Mouse (Mus musculus): ENCODE results near the gene Prkacb. TPM values are rescaled to one million over a fixed set of nuclear protein-coding genes. Genes with fewer than 3 reads are reported as not detected.

Gene Prkacb
- polyA plus RNA-seq, 1 experiment, result 15.1 TPM

- Histone ChIP-seq H3K4me3 (ENCODE audit: insufficient read depth, poor library complexity, severe bottlenecking) (no peak overlapping the region), H3K27me3 (ENCODE audit: control insufficient read depth, insufficient read depth, insufficient read length) (no peaks in the 10 kb centered on the region), H3K36me3 (ENCODE audit: control insufficient read depth, insufficient read depth) (no peaks in the 10 kb centered on the region), H3K79me3 (ENCODE audit: low read depth) (peaks cover 3% of the 10 kb centered on the region), H3K79me2 (ENCODE audit: control insufficient read depth, insufficient read depth) (peaks cover 4% of the 10 kb centered on the region), H3ac (ENCODE audit: control insufficient read depth, insufficient read length, low read depth) (no peak overlapping the region)
- TF ChIP-seq MYOG (IDR thresholded peaks at IDR 0.05; ENCODE audit: control insufficient read depth, extremely low read depth, insufficient read length), result no peak
- TF ChIP-seq CEBPB (IDR thresholded peaks at IDR 0.05; ENCODE audit: low read depth), result no peak
- TF ChIP-seq USF1 (IDR thresholded peaks at IDR 0.05; ENCODE audit: low read depth), result no peak
- TF ChIP-seq CTCF (IDR thresholded peaks at IDR 0.05; ENCODE audit: control insufficient read depth, insufficient read depth, insufficient read length), result no peak
- no peak for TF ChIP-seq MAX (IDR thresholded peaks at IDR 0.05)
- no peak for TF ChIP-seq MYOD1 (IDR thresholded peaks at IDR 0.05; ENCODE audit: control insufficient read depth, insufficient read length, low read depth)
- no peak for TF ChIP-seq FOSL1 (IDR thresholded peaks at IDR 0.05; ENCODE audit: insufficient read depth, low read length, poor library complexity, severe bottlenecking)
Observed at GRCm38 (mm10) chr3:146849360-146849759, 36.6 kb upstream of the Prkacb start.

GRCm38 (mm10) chr3:146848112-146848511 is 35.3 kb upstream of the Prkacb start:
- Histone ChIP-seq H3K36me3 (ENCODE audit: control insufficient read depth, insufficient read depth) (no peaks in the 10 kb centered on the region), H3K79me2 (ENCODE audit: control insufficient read depth, insufficient read depth) (peaks cover 4% of the 10 kb centered on the region)

GRCm38 (mm10) chr3:146846237-146846636 is 33.4 kb upstream of the Prkacb start:
- Histone ChIP-seq H3ac (ENCODE audit: control insufficient read depth, insufficient read length, low read depth) (no peak overlapping the region), H3K36me3 (ENCODE audit: control insufficient read depth, insufficient read depth) (no peaks in the 10 kb centered on the region), H3K27me3 (ENCODE audit: control insufficient read depth, insufficient read depth, insufficient read length) (no peaks in the 10 kb centered on the region), H3K79me2 (ENCODE audit: control insufficient read depth, insufficient read depth) (no peaks in the 10 kb centered on the region), H3K4me3 (ENCODE audit: insufficient read depth, poor library complexity, severe bottlenecking) (no peak overlapping the region), H3K79me3 (ENCODE audit: low read depth) (no peaks in the 10 kb centered on the region)
- TF ChIP-seq MAX (IDR thresholded peaks at IDR 0.05) (no peak), FOSL1 (IDR thresholded peaks at IDR 0.05; ENCODE audit: insufficient read depth, low read length, poor library complexity, severe bottlenecking) (no peak), CEBPB (IDR thresholded peaks at IDR 0.05; ENCODE audit: low read depth) (no peak)

More at GRCm38 (mm10) chr3:146848112-146848511, 35.3 kb upstream of the Prkacb start:
- H3K4me3 ChIP-seq (ENCODE audit: insufficient read depth, poor library complexity, severe bottlenecking), result no peak overlapping the region
- no peak overlapping the region for H3ac ChIP-seq (ENCODE audit: control insufficient read depth, insufficient read length, low read depth)
- TF ChIP-seq MYOD1 (IDR thresholded peaks at IDR 0.05; ENCODE audit: control insufficient read depth, insufficient read length, low read depth) (no peak), FOSL1 (IDR thresholded peaks at IDR 0.05; ENCODE audit: insufficient read depth, low read length, poor library complexity, severe bottlenecking) (no peak), MYOG (IDR thresholded peaks at IDR 0.05; ENCODE audit: control insufficient read depth, extremely low read depth, insufficient read length) (no peak), CTCF (IDR thresholded peaks at IDR 0.05; ENCODE audit: control insufficient read depth, insufficient read depth, insufficient read length) (no peak), USF1 (IDR thresholded peaks at IDR 0.05; ENCODE audit: low read depth) (no peak), MAX (IDR thresholded peaks at IDR 0.05) (no peak), CEBPB (IDR thresholded peaks at IDR 0.05; ENCODE audit: low read depth) (no peak)
- no peaks in the 10 kb centered on the region for H3K79me3 ChIP-seq (ENCODE audit: low read depth)
- no peaks in the 10 kb centered on the region for H3K27me3 ChIP-seq (ENCODE audit: control insufficient read depth, insufficient read depth, insufficient read length)

DNA sequence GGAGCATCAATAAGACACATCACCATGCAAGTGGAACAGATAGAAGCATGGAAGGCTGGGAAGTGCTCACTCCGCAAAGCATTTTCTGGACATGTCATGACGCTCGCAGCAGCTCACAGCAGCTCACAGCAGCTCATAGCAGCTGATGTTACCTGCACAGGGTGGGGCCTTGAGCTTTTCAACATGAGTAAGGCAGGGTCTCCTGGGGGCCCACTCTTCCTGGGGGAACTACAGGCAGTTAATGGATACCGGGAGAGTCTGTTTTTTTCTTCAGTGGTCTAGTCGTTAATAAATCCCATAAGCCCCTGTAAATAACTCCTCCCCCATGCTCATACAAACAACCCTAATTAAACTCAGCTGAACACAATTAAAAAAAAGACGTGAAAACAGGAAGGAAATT is 30.7 kb upstream of the Prkacb start:
- no peak for TF ChIP-seq MYOG (IDR thresholded peaks at IDR 0.05; ENCODE audit: control insufficient read depth, extremely low read depth, insufficient read length)
- TF ChIP-seq CTCF (IDR thresholded peaks at IDR 0.05; ENCODE audit: control insufficient read depth, insufficient read depth, insufficient read length), result no peak
- TF ChIP-seq FOSL1 (IDR thresholded peaks at IDR 0.05; ENCODE audit: insufficient read depth, low read length, poor library complexity, severe bottlenecking), result no peak
- TF ChIP-seq CEBPB (IDR thresholded peaks at IDR 0.05; ENCODE audit: low read depth), result no peak
- TF ChIP-seq USF1 (IDR thresholded peaks at IDR 0.05; ENCODE audit: low read depth), result no peak
- TF ChIP-seq MYOD1 (IDR thresholded peaks at IDR 0.05; ENCODE audit: control insufficient read depth, insufficient read length, low read depth), result no peak
- no peak for TF ChIP-seq MAX (IDR thresholded peaks at IDR 0.05)
- no peak overlapping the region for H3K4me3 ChIP-seq (ENCODE audit: insufficient read depth, poor library complexity, severe bottlenecking)
- no peaks in the 10 kb centered on the region for H3K79me3 ChIP-seq (ENCODE audit: low read depth)
- no peaks in the 10 kb centered on the region for H3K79me2 ChIP-seq (ENCODE audit: control insufficient read depth, insufficient read depth)
- no peak overlapping the region for H3ac ChIP-seq (ENCODE audit: control insufficient read depth, insufficient read length, low read depth)
- H3K27me3 ChIP-seq (ENCODE audit: control insufficient read depth, insufficient read depth, insufficient read length), result no peaks in the 10 kb centered on the region
- no peaks in the 10 kb centered on the region for H3K36me3 ChIP-seq (ENCODE audit: control insufficient read depth, insufficient read depth)

- H3ac ChIP-seq (ENCODE audit: control insufficient read depth, insufficient read length, low read depth), result no peak overlapping the region
- H3K27me3 ChIP-seq (ENCODE audit: control insufficient read depth, insufficient read depth, insufficient read length), result no peaks in the 10 kb centered on the region
- TF ChIP-seq CTCF (IDR thresholded peaks at IDR 0.05; ENCODE audit: control insufficient read depth, insufficient read depth, insufficient read length) (no peak), MAX (IDR thresholded peaks at IDR 0.05) (no peak), FOSL1 (IDR thresholded peaks at IDR 0.05; ENCODE audit: insufficient read depth, low read length, poor library complexity, severe bottlenecking) (no peak), USF1 (IDR thresholded peaks at IDR 0.05; ENCODE audit: low read depth) (no peak), CEBPB (IDR thresholded peaks at IDR 0.05; ENCODE audit: low read depth) (no peak), MYOD1 (IDR thresholded peaks at IDR 0.05; ENCODE audit: control insufficient read depth, insufficient read length, low read depth) (no peak), MYOG (IDR thresholded peaks at IDR 0.05; ENCODE audit: control insufficient read depth, extremely low read depth, insufficient read length) (no peak)
- H3K79me2 ChIP-seq (ENCODE audit: control insufficient read depth, insufficient read depth), result no peaks in the 10 kb centered on the region
- no peaks in the 10 kb centered on the region for H3K36me3 ChIP-seq (ENCODE audit: control insufficient read depth, insufficient read depth)
- no peak overlapping the region for H3K4me3 ChIP-seq (ENCODE audit: insufficient read depth, poor library complexity, severe bottlenecking)
- no peaks in the 10 kb centered on the region for H3K79me3 ChIP-seq (ENCODE audit: low read depth)
Observed at GRCm38 (mm10) chr3:146842766-146843165, 30.0 kb upstream of the Prkacb start.

DNA sequence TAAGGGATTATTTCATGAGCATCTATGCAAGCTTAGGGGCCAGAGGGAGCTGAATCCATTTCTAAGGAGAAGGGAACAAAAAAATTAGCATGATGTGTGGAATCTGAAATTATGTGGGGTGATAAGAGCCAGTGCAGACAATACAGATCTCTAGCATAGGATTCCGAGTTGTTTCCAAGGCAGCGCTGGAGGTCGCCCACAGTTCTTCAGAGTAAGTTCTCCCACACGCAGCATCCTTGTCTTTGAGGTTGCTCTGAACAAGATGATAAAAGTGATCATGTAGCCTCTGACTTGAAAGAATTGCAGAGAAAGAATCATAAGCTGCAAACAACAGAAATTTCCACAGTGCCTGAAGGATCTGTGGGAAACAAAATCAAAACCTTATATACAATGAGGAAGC is 7.9 kb upstream of the Prkacb start:
- Histone ChIP-seq H3K79me2 (ENCODE audit: control insufficient read depth, insufficient read depth) (no peaks in the 10 kb centered on the region), H3K27me3 (ENCODE audit: control insufficient read depth, insufficient read depth, insufficient read length) (peaks cover 4% of the 10 kb centered on the region), H3K4me3 (ENCODE audit: insufficient read depth, poor library complexity, severe bottlenecking) (no peak overlapping the region), H3ac (ENCODE audit: control insufficient read depth, insufficient read length, low read depth) (no peak overlapping the region), H3K36me3 (ENCODE audit: control insufficient read depth, insufficient read depth) (no peaks in the 10 kb centered on the region), H3K79me3 (ENCODE audit: low read depth) (no peaks in the 10 kb centered on the region)
- TF ChIP-seq CEBPB (IDR thresholded peaks at IDR 0.05; ENCODE audit: low read depth), result no peak
- TF ChIP-seq CTCF (IDR thresholded peaks at IDR 0.05; ENCODE audit: control insufficient read depth, insufficient read depth, insufficient read length), result no peak
- TF ChIP-seq USF1 (IDR thresholded peaks at IDR 0.05; ENCODE audit: low read depth), result no peak

Data from C2C12 (cell line).